Mouse (Mus musculus): ENCODE data around the gene Fignl2.

DNA sequence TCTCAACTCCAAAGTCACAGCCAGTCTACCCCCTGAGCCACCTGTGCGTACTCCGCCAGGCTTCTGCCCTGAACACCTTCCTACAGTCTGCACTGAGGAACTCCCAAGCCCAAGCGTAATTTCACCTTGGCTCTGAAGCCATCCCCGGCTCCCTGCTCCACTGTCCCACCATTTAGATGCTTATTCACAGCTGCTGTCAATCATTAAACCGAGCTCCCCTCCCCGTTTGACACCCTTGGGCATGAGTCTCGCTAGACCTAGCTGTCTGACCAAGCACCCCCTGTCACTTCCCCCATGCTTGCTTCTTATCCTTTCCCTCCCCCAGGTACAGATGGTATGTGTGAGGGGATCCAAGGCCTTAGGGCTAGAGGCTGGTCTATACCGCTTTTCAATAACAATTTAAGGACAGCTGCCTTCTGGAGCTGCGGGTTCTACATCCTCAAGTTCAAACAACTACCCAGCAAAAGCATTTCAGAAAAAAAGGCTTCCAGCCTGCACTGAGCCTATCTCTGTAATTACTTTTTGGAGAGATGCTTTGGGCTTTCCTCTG lies 8.7 kb downstream of the Fignl2 start:
- no peak for TF ChIP-seq CTCF (IDR thresholded peaks at IDR 0.05; ENCODE audit: low read depth, low read length)
- TF ChIP-seq POLR2A (IDR thresholded peaks at IDR 0.05; ENCODE audit: extremely low read depth, insufficient read depth, low read length), result no peak

All from liver, adult 2 months (tissue).